Mouse (Mus musculus) liver, embryonic 16.5 days (tissue): ENCODE measurements at regions not wholly inside any gene's neighbourhood (a gene's known extent, or its start where the extent isn't known, plus 50 kb on each side); places are given as distances from the start of the nearest gene placed in this dataset.
"Not testable (repeated sequence)": the region's sequence is repeated elsewhere in the genome, so short reads cannot be mapped to it uniquely, and the experiment has no call there.

Experiments used
- ATAC-seq: fragments of 200-750 bp; cut with Nextera tagmentation; 2 replicates; pipeline ENCODE4 v1.8.0; 2017; ENCODE audit warnings: low read depth, mild to moderate bottlenecking, moderate number of reproducible peaks, moderate library complexity
- H3K27ac ChIP-seq: fragments of 300-500 bp; sonication (generic); 2 replicates; pipeline ENCODE4 v1.5.1; 2014; ENCODE audit warnings: mild to moderate bottlenecking, low read length
- H3K27me3 ChIP-seq: fragments of 300-500 bp; sonication (generic); 2 replicates; pipeline ENCODE4 v1.6.1; 2014; ENCODE audit warnings: low read depth, low read length, mixed read lengths; ENCODE audit not compliant: control insufficient read depth, insufficient read depth
- H3K36me3 ChIP-seq: fragments of 300-500 bp; sonication (generic); 2 replicates; pipeline ENCODE4 v1.6.1; 2014; ENCODE audit warnings: mild to moderate bottlenecking; ENCODE audit not compliant: control insufficient read depth, insufficient read depth
- H3K4me1 ChIP-seq: fragments of 300-500 bp; sonication (generic); 2 replicates; pipeline ENCODE4 v1.6.1; 2014; ENCODE audit warnings: low read depth, low read length, mixed read lengths; ENCODE audit not compliant: control insufficient read depth
- H3K4me2 ChIP-seq: fragments of 300-500 bp; sonication (generic); 2 replicates; pipeline ENCODE4 v1.6.1; 2014; ENCODE audit warnings: low read depth, low read length, mixed read lengths
- H3K4me3 ChIP-seq: fragments of 300-500 bp; sonication (generic); 2 replicates; pipeline ENCODE4 v1.5.1; 2014; ENCODE audit warnings: low read depth, mild to moderate bottlenecking, low read length
- H3K9ac ChIP-seq: fragments of 300-500 bp; sonication (generic); 2 replicates; pipeline ENCODE4 v1.6.1; 2014; ENCODE audit warnings: low read depth, low read length
- H3K9me3 ChIP-seq: fragments of 300-500 bp; sonication (generic); replicated peaks from 2 replicates; pipeline ENCODE4 v1.6.1; 2016; ENCODE audit warnings: low read length; ENCODE audit not compliant: control insufficient read depth
- WGBS: fragments of 180-500 bp; shearing (Covaris S2); extraction: QIAGEN DNeasy Blood & Tissue Kit; methylation state at CpG from one replicate; pipeline ENCODE4 v1.1.7; 2014; ENCODE audit not compliant: insufficient replicate concordance; 5-methylcytosine and 5-hydroxymethylcytosine counted together

DNA sequence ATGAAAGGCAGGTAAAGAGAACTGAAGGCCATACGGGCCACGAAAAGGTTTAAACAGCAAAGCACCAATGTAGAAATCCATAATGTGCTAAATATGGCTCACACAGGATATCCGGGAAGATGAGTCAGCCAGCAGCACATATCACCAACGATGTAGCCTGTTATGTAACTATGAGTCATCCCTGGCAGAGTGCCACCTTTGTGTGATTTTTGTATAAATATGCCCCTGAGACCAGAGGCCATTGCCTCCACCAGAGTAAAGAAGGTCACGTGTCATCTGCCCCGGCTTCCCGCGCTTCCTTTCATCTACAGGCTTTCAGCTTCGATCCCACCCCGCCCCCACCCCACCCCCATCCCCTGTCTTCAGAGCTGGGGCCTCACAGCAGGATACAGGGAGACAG lies 138.2 kb upstream of the Trim24 start:
- peak; percentile 59 for ATAC-seq
- H3K27me3 ChIP-seq = no peaks in the 10 kb centered on the region
- 12% methylated on average over 10 of the region's 10 CpGs for WGBS
- no peaks in the 10 kb centered on the region for H3K36me3 ChIP-seq
- no peak overlapping the region for H3K4me2 ChIP-seq
- no peak overlapping the region for H3K9ac ChIP-seq
- no peaks in the 10 kb centered on the region; the same call in 1 of the 2 replicates for H3K4me1 ChIP-seq
- H3K27ac ChIP-seq = no peak overlapping the region
- no peak overlapping the region for H3K4me3 ChIP-seq
- H3K9me3 ChIP-seq = no peaks in the 10 kb centered on the region

DNA sequence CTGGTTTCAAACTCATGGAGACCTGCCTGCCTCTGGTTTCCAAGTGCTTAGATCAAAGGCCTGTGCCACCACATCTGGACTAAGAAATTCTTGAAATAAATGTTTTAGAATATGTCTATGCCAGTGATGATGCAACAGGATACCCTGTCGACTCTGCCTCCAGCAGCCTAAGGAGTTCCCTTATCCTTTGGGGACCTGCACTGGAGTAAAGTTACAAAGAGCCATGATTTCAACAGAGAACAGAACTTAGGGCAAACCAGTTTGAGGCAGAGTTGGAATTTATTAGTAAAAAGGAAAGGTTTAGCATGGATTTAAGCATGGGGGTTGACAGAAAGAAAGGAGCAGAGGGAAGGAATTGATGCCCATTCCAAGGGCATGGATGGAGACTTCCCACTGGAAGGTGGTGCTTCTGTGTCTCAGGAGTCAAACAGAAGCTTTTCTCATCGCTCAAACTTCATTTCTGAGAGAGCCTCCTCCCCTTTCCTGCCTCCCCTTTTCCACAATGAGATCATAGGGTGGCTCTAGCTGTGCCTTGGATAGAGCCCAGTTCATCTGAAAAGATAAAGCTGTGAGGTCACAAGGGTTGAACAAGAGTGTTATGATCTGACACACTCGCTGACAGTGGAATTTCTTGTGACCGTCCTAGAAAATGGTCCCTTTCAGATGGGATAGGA lies 135.2 kb upstream of the Trim24 start:
- H3K4me1 ChIP-seq = no peaks in the 10 kb centered on the region; the same call in 1 of the 2 replicates
- ATAC-seq = no peak
- no peaks in the 10 kb centered on the region for H3K27me3 ChIP-seq
- no peaks in the 10 kb centered on the region for H3K36me3 ChIP-seq
- no peak overlapping the region for H3K4me2 ChIP-seq
- H3K27ac ChIP-seq = no peak overlapping the region
- H3K9ac ChIP-seq = no peak overlapping the region
- H3K4me3 ChIP-seq = no peak overlapping the region
- no peaks in the 10 kb centered on the region for H3K9me3 ChIP-seq
- WGBS = 52% methylated on average over 4 of the region's 4 CpGs

DNA sequence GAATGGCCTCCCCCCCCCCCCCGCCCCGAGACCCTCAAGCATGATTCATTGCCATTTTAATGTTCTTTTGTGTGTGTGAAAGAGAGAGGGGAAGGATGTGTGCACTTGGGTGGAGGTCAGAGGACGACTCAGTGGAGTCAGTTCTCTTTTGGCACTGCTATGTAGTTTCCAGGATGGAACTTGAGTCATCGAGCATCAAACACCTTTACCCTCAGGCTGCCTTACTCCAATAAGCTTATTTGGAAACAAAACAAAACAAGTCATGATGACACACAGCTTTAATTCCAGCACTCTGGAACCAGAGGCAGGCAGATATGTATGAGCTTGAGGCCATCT lies 134.7 kb upstream of the Trim24 start:
- Histone ChIP-seq H3K4me3 (no peak overlapping the region), H3K27me3 (no peaks in the 10 kb centered on the region), H3K27ac (no peak overlapping the region), H3K9me3 (no peaks in the 10 kb centered on the region), H3K4me1 (no peaks in the 10 kb centered on the region; the same call in 1 of the 2 replicates), H3K4me2 (no peak overlapping the region), H3K9ac (no peak overlapping the region), H3K36me3 (no peaks in the 10 kb centered on the region)
- ATAC-seq = no peak
- 61% methylated on average over 4 of the region's 4 CpGs for WGBS

DNA sequence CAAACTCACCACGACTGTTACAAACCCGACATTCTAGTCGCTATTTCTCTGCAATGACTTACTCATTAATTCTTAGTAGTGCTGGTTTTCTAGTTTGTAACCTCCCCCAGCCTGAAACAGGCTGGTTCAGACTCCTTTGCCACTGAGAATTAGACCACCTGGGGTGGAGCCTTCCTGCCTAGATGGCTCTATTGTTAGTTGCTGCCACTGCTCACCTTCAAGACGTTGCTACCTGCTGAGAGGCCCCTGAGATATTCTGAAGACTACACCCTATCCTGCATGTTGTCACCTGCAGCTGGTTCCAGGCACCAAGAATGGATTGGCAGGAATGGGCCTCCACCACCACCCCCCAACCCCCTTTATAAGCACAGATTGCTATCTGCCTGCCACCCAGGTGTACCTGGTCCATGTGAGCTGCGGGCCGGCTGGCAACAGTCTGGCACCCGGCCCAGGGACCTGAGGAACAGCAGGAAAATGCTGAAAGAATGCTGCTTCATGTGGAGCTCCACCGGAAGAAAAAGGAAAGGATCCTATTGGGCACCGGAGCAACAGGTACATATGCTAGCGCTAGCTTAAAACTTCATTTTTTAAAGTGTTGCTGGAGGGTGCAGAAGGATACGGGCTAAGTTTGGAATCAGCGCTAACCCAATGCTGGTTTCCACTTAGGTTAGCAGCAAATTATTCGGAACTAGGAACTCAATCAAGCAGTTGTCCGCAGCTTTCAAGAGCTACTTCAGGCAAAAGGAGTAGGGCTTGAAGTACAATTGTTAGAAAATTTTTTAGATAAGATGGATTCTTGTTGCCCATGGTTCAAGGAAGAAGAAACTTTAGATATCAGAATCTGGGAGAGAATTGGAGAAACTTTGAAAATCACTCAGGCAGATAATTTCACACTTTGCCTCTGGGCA lies 129.4 kb upstream of the Trim24 start:
- no peak overlapping the region for H3K9ac ChIP-seq
- H3K27me3 ChIP-seq = no peaks in the 10 kb centered on the region
- no peak overlapping the region for H3K4me2 ChIP-seq
- H3K4me3 ChIP-seq = no peak overlapping the region
- WGBS = 73% methylated on average over 14 of the region's 14 CpGs
- ATAC-seq = no peak
- no peaks in the 10 kb centered on the region for H3K36me3 ChIP-seq
- H3K9me3 ChIP-seq = no peaks in the 10 kb centered on the region
- H3K4me1 ChIP-seq = no peaks in the 10 kb centered on the region
- H3K27ac ChIP-seq = no peak overlapping the region

DNA sequence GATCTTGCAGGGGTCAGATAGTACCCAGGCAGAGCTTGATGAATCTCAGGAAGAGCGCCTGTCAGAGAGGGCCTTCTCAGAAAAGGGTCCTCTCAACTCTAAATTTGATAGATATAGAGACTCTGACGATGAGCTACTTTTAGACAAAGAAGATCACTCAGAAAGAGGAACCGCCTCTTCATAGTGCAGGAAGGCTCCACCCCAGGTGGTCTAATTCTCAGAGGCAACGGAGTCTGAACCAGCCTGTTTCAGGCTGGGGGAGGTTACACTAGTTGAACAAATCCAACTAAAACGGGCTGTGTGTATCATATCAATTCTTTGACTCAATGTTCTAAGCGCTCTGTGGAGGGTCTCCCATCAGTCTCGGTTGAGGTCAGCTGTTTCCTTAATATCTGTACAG lies 128.7 kb upstream of the Trim24 start:
- H3K4me2 ChIP-seq, ATAC-seq, H3K36me3 ChIP-seq, H3K27me3 ChIP-seq, H3K4me1 ChIP-seq, H3K27ac ChIP-seq, H3K9ac ChIP-seq, H3K4me3 ChIP-seq, H3K9me3 ChIP-seq: not testable (repeated sequence)
- WGBS = 57% methylated on average over 7 of the region's 7 CpGs

DNA sequence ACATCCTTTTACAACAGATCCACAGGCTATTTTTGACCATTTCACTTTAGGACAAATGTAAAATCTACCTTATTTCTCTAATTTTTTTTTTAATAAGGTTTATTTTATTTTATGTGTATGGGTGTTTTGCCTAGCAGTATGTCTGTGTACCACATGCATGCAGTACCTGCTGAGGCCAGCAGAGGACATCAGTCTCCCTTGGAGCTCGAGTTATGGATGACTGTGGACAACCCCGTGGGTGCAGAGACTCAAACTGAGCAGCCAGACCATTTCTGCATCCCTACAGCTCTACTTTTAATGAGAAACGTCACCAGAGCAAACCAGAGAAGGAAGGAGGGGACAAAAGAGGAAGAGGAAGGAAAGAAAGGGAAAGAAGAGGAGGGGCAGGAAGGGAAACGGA lies 125.9 kb upstream of the Trim24 start:
- H3K4me3 ChIP-seq = no peak overlapping the region
- no peaks in the 10 kb centered on the region; the same call in 1 of the 2 replicates for H3K9me3 ChIP-seq
- H3K9ac ChIP-seq = no peak overlapping the region
- H3K27ac ChIP-seq = no peak overlapping the region
- no peaks in the 10 kb centered on the region for H3K27me3 ChIP-seq
- no peaks in the 10 kb centered on the region for H3K4me1 ChIP-seq
- H3K4me2 ChIP-seq = no peak overlapping the region
- WGBS = 42% methylated on average over 4 of the region's 4 CpGs
- no peak for ATAC-seq
- no peaks in the 10 kb centered on the region for H3K36me3 ChIP-seq

DNA sequence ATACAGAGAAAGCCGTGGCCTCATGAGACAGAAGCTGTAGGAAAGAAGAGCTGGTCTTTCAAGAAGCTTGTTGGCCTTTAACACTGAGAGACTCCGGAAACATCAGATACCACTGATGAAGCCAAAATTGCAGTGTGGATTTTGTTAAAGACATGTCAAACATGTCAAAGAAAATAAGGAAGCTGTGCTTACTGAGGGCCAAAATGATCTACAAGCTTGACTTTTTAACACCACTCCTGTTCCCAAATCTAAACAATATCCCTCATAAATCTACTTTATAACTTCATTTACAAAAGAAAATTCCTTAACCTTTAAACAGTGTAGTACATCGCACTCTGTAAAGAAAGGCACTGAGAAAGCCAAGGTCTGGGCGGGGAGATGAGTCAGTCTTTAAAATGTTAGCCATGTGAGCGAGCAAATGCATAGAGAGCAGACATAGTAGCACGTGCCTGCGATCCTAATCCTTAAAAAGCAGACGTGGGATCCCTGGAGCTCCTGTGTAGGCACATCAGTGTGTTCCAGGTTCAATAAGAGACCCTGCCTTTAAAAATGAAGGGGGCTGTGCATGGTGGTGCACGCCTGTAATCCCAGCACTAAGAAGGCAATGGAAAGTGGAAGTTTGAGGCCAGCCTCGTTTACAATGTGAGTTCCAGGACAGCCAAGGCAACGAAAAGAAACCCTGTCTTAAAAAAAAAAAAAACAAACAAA lies 125.1 kb upstream of the Trim24 start:
- Histone ChIP-seq H3K9ac (no peak overlapping the region), H3K27me3 (no peaks in the 10 kb centered on the region), H3K4me3 (no peak overlapping the region), H3K4me1 (no peaks in the 10 kb centered on the region), H3K4me2 (no peak overlapping the region), H3K27ac (no peak overlapping the region), H3K36me3 (no peaks in the 10 kb centered on the region), H3K9me3 (no peaks in the 10 kb centered on the region; the same call in 1 of the 2 replicates)
- WGBS = 66% methylated on average over 11 of the region's 11 CpGs
- no peak for ATAC-seq

DNA sequence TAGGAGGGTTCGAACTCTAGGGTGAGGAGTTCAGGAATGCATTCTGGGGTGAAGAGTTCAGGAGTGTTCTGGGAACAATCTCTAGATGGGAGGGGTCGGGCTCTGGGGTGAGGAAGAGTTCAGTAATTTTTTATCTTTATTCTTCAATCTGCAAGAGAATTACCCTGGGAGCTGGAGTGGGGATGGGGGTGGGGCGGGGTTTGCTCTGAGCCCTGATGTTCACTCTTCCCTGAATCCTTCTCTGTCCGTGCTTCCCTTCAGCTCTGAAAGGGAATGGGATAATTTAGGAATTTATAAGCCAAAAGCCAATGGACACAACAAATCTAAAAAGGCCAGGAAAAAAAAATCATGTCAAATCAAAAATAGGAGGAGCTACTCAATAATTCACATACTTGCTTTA lies 122.8 kb upstream of the Trim24 start:
- not testable (repeated sequence) for ATAC-seq, H3K36me3 ChIP-seq, H3K4me2 ChIP-seq, H3K9me3 ChIP-seq, H3K27me3 ChIP-seq, H3K9ac ChIP-seq, H3K4me1 ChIP-seq, H3K4me3 ChIP-seq, H3K27ac ChIP-seq
- WGBS = 58% methylated on average over 4 of the region's 4 CpGs
